Mouse (Mus musculus) monocyte, adult 5-6 weeks (primary cell): Measurements from ENCODE around the gene Lztfl1. TPM values are rescaled to one million over a fixed set of nuclear protein-coding genes. Genes with fewer than 3 reads are reported as not detected.
"Not testable (repeated sequence)": the region's sequence is repeated elsewhere in the genome, so short reads cannot be mapped to it uniquely, and the experiment has no call there.

Experiments used
- ATAC-seq: fragments of 153-309, 156-312 bp; replicated peaks from 2 replicates; pipeline ENCODE4 v1.8.0; 2017; ENCODE audit warnings: mild to moderate bottlenecking; ENCODE audit not compliant: low TSS enrichment, insufficient number of reproducible peaks, severe bottlenecking, poor library complexity, low FRiP score
- total RNA-seq: library from RNA; stranded (forward); fragments of 200-1000, 200-491, 200-594 nt; gene quantifications from 3 replicates; pipeline ENCODE4 v1.2.3, GENCODE M21; 2017

Gene Lztfl1
- total RNA-seq = 7.7 to 21.2 TPM (median 20.7 TPM) in 3 replicates

GRCm38 (mm10) chr9:123717186-123718008 is at the start of gene Lztfl1:
Gene Lztfl1 (minus strand): TSS chr9:123717697.
- ATAC-seq = peak; percentile 100

DNA sequence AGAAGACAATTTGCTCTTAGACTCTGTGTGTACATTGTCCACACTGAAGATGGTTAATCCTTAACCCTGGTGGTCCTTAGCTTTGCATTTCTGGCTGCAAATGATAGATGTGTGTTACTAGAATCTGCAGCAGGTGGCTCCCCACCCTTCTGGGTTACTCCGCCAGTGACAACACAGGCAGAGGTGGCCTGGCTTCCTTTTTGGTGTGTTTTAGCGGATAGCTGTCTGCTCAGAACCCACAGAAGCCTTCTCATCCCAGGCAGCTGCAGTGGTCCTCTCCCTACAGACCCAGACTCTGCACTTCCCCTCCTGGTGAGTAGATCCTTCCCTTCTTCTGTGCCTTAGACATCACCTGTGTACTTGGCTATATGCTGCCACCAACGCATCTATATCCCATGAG is 49.5 kb upstream of the Lztfl1 start:
- no peak for ATAC-seq

GRCm38 (mm10) chr9:123763771-123764170 is 46.3 kb upstream of the Lztfl1 start:
- no peak for ATAC-seq

DNA sequence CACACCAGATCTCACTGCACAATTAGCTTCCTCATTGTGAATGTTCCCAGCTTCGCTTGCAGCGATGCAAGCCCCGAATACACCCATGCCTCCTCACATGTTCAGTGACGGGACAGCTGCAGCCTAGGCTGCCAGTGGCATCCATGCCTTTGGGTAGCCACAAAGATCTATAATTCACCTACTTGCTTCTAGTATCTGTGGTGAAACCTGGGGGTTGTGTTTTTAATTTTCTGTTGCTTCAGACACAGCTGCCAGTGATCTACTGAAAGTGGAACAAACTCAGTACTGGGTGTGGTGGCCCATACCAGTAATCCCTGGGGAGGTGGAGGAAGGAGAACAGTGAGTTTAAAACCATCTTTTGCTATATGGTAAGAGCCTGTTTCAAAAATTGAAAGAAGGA is 45.4 kb upstream of the Lztfl1 start:
- 0 out of 2 replicates have a peak, but pooled peaks have one; percentile 24 for ATAC-seq

DNA sequence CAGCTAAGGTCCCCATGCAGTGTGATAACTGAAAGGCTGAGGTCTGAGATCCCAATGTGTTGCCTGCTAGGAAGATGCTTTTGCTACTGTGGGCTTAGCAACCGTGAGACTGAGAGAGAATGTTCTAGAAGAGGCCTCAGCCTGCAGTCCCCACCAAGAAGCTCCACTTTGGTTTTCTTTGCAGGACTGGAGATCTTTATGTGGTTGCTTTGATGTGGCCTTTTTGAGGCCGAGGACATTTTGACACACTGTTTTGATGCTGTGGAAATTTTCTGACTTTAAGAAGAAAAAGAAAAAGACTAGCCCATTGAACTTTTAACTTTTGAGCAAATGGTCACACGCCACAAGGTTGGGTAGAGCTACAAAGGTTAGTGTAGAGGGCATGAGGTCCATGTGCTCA is 43.3 kb upstream of the Lztfl1 start:
- no peak for ATAC-seq

DNA sequence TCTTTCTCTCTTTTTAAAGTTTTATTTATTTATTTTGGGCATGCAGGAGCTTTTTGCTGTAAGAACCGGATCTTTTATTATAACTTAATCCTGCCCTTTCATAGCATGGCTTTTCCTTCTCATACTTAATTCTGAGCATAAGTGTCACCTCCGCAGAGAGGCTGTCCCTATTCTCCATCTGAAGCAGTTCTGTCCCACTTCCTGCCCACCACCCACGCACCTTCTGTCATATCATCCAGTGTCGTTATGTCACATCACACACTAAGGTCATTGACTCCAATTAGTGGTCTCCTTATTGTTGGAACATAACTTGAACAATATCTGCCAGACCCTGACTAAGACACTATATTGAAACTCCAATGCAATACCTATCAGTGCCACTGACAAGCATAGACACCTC is 41.1 kb upstream of the Lztfl1 start:
- no peak for ATAC-seq

GRCm38 (mm10) chr9:123758156-123758555 is 40.7 kb upstream of the Lztfl1 start:
- ATAC-seq = no peak

DNA sequence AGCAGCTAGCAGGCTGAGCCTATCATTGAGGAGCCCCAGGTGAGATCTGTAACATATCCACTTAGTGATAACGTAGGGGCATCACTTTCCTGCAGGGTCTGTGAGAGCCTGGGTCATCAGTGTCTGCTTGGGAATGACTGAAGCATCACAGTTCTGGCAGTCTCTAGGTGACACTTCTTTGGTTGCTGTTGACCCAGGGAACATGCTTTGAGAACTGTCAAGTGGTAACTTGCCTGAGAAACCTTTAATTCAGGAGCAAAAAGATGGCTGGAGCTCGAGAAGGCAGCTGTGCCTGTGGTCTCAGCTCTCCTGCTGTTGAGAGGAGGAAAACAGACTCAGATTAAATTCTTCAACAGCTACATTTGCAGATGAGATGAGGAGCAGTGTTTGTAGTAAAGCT is 39.8 kb upstream of the Lztfl1 start:
- ATAC-seq = no peak

DNA sequence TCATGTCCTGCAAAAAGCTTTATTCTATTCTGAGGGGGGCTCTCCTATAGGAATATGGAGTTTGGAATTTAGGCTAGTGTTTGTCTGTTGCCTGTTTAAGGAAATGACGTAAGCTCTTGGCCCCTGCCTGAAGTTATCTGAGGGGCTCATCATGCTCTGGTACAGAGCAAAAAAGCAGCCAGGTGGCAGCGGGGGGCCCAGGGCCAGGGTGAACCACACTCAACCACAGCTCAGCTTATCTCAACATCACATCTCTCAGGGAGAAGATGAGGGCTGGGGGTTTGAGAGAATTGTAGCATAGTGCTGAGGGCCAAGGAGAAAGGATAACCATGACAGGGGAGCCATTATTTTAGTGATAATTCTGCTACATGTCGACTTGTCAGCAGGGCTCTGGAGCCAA is 39.3 kb upstream of the Lztfl1 start:
- no peak for ATAC-seq

- 0 out of 2 replicates have a peak, but pooled peaks have one; percentile 50 for ATAC-seq
These were observed 36.8 kb upstream of the Lztfl1 start for GRCm38 (mm10) chr9:123754333-123754732.

GRCm38 (mm10) chr9:123749687-123750086 is 32.2 kb upstream of the Lztfl1 start:
- not testable (repeated sequence) for ATAC-seq

DNA sequence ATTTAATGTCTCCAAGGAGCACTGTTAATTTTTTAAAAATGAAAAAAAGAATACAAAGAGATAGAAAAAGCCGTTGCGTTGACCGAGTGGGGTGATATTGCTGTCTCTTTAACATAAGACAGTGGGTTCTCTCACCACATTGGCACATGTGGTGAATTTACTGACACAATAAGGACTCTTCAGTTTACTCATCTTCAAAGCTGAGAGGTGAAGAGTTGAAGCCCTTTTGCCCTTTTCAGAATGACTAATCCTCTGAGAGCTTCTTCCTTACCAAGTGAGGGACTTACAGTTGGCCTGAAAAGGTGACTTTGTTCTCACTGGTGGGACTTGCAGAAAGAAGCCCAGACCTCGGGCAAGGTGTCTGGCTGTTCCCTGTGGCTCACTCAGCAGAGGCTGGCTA is 23.3 kb upstream of the Lztfl1 start:
- no peak for ATAC-seq

DNA sequence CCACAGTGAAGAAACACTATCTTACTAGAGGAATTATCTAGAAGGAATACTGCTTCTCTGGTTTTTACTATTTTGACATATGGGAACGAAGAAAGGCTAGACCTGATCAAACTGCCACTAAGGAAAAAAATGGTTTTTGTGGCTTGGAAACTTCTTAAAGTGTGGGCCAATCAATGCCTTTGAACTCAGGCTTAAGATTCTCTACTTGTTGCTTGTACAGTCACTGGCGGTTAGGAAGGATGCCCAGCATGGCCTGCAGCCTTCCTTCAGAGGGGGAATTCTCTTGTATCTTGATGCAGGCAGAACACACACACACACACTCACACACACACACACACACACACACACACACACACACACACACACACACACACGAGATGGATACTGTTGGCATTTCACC is 16.6 kb upstream of the Lztfl1 start:
- no peak for ATAC-seq

DNA sequence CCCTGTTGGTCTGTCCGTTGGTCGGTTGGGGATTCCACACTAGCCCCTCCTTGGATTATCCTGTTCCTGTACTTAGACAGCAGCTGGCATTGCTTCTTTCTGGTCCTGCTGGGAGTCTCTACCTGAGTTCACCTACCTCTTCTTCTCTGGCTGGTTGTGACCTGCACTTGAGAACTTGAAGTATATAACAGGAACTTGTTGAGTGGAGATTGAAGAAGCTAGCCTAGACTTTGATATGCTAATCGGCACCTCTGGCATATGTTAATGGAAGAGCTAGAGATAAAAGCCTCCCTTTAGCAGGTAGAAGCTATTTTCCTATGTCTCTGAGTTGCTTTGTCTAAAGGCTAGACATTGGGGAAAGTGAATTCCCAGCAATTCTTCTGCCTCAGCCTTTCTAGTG is 13.8 kb upstream of the Lztfl1 start:
- no peak for ATAC-seq

DNA sequence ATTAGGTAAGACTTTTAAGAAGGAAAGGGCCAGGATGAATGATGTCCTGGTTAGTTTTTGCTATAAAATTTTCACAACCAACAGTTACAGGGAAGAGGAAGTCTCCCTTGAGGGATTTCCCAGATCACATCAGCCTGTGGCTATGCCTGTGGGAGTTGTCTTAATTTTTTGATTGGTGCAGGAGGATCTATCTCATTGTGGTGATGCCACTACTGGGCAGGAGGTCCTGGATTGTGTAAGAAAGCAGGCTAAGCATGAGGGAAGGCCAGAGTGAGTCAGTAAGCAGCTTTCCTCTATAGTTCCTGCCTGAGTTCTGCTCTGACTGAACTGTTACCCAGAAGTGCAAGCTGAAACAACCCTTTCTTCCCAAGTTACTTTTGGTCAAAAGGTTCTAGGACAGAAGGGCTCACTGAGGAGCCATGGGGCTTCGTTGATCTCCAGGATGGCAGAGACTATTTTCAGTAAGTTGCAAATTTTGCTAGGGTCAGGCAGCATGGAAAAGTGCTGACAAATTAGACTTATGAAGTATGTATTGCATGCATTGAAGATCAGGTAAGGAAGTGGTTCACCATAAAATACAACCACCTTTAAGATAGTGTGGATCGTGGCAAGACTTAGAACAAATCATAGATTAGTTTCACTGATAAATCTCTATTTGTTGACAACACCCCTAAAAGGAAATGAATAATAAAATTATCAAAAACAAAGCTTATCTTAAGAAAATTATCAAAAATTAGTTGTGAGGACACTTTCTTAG is 5.4 kb upstream of the Lztfl1 start:
- ATAC-seq = peak; percentile 40; the same call in 1 of the 2 replicates

- ATAC-seq = no peak
These were observed 1.2 kb downstream of the Lztfl1 start for GRCm38 (mm10) chr9:123716301-123716700.

- no peak for ATAC-seq
These were observed 4.4 kb downstream of the Lztfl1 start for GRCm38 (mm10) chr9:123713111-123713510.

DNA sequence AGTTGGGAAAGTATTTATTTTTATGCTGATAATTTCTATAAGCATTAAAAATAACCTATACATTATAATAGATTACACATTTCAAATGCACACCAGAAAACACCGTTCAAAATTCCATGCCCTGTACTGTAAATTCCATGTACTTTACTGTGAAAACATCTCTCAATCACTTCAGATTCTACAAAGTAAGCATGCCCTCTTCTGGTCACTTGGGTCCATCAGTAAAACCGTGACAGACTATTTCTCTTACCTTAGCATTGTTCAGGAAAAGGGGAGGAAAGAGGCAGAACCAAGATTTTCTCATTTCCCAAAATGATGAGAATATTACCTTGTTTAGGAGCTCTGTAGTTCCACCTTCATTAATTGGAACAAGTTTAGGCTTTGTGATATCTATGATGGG is 8.3 kb downstream of the Lztfl1 start:
- ATAC-seq = no peak

GRCm38 (mm10) chr9:123701822-123702221 is 15.7 kb downstream of the Lztfl1 start:
- ATAC-seq = no peak
